Mouse (Mus musculus): Measurements from ENCODE around the gene Krtap9-1.
"Not testable (repeated sequence)": the region's sequence is repeated elsewhere in the genome, so short reads cannot be mapped to it uniquely, and the experiment has no call there.

- TF ChIP-seq CTCF (IDR thresholded peaks at IDR 0.05; ENCODE audit: control insufficient read depth, insufficient read depth, low read length); POLR2A (IDR thresholded peaks at IDR 0.05; ENCODE audit: borderline replicate concordance, control insufficient read depth, low read depth, low read length): not testable (repeated sequence)
Observed at GRCm38 (mm10) chr11:99873089-99873488, at the start of gene Krtap9-1.

Data from bone marrow, adult 2 months (tissue).